Mouse (Mus musculus) limb, embryonic 13.5 days (tissue): Measurements from ENCODE around the gene Dio1. TPM values are rescaled to one million over a fixed set of nuclear protein-coding genes. Genes with fewer than 3 reads are reported as not detected.

ENCODE experiments used
- ATAC-seq: fragments of 200-750 bp; cut with Nextera tagmentation; 2 replicates; pipeline ENCODE4 v1.8.0; 2017; ENCODE audit warnings: low read depth, moderate number of reproducible peaks, moderate TSS enrichment; ENCODE audit not compliant: low FRiP score
- H3K27ac ChIP-seq: fragments of 300-500 bp; sonication (generic); 2 replicates; pipeline ENCODE4 v1.5.1; 2015; ENCODE audit warnings: inconsistent platforms, mild to moderate bottlenecking, moderate library complexity
- H3K27me3 ChIP-seq: fragments of 300-500 bp; sonication (generic); 2 replicates; pipeline ENCODE4 v1.6.1; 2015; ENCODE audit warnings: mild to moderate bottlenecking, inconsistent platforms
- H3K36me3 ChIP-seq: fragments of 300-500 bp; sonication (generic); 2 replicates; pipeline ENCODE4 v1.6.1; 2015; ENCODE audit warnings: inconsistent platforms, mild to moderate bottlenecking, moderate library complexity
- H3K4me1 ChIP-seq: fragments of 300-500 bp; sonication (generic); 2 replicates; pipeline ENCODE4 v1.6.1; 2015; ENCODE audit warnings: inconsistent platforms
- H3K4me2 ChIP-seq: fragments of 300-500 bp; sonication (generic); replicated peaks from 2 replicates; pipeline ENCODE4 v1.6.1; 2015; ENCODE audit warnings: inconsistent platforms, mild to moderate bottlenecking, moderate library complexity
- H3K4me3 ChIP-seq: fragments of 300-500 bp; sonication (generic); 2 replicates; pipeline ENCODE4 v1.5.1; 2015; ENCODE audit warnings: moderate library complexity, mild to moderate bottlenecking, inconsistent platforms
- H3K9ac ChIP-seq: fragments of 300-500 bp; sonication (generic); 2 replicates; pipeline ENCODE4 v1.6.1; 2015; ENCODE audit warnings: mild to moderate bottlenecking, inconsistent platforms
- H3K9me3 ChIP-seq: fragments of 300-500 bp; sonication (generic); 2 replicates; pipeline ENCODE4 v1.6.1; 2016; ENCODE audit warnings: inconsistent platforms
- WGBS: fragments of 180-500 bp; shearing (Covaris S2); methylation state at CpG from one replicate; pipeline ENCODE4 v1.1.7; 2015; 5-methylcytosine and 5-hydroxymethylcytosine counted together
- polyA plus RNA-seq: library from polyadenylated mRNA; unstranded; fragments of >200 nt; fragmentation: Nextera tagmentation; extraction: Ambion mirVana; gene quantifications from 2 replicates; pipeline ENCODE4 v1.2.1, GENCODE M21; 2015

Dio1 gene
- polyA plus RNA-seq, 1 experiment from 2014 or later: not detected

GRCm38 (mm10) chr4:107260001-107260400, 47.0 kb downstream of the Dio1 start:
- no peak overlapping the region for H3K27ac ChIP-seq
- 43% methylated on average over 4 of the region's 4 CpGs for WGBS
- H3K4me3 ChIP-seq: no peak overlapping the region
- H3K27me3 ChIP-seq: no peaks in the 10 kb centered on the region
- no peak overlapping the region for H3K9ac ChIP-seq
- no peak for ATAC-seq
- H3K4me2 ChIP-seq: no peak overlapping the region
- peaks cover 3% of the 10 kb centered on the region for H3K9me3 ChIP-seq
- H3K36me3 ChIP-seq: peaks cover 8% of the 10 kb centered on the region
- no peaks in the 10 kb centered on the region for H3K4me1 ChIP-seq

DNA sequence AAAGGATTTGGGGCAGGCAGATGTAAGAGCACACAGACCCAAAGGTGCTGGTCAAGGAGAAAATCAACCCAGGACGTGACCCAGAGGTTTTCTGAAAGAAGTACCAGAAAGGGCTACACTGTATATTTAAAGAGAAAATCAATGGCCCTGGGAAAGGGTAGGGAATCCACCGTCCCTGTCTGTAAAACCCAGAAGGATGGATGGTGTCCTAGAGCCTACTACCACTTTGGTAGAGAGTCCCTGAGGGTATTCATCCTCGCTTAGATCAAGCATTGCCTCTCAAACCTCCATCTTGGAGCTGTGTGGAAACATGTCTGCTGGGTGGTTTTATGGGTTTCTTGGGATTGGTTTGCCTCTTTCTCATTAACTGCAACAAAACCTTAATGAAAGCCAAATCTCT, 52.6 kb downstream of the Dio1 start:
- peak overlapping the region; percentile 67 for H3K4me2 ChIP-seq
- H3K27me3 ChIP-seq: no peaks in the 10 kb centered on the region
- peaks cover 29% of the 10 kb centered on the region for H3K4me1 ChIP-seq
- ATAC-seq: no peak
- WGBS: 13% methylated on average over 3 of the region's 3 CpGs
- H3K9ac ChIP-seq: peak overlapping the region; percentile 85
- H3K9me3 ChIP-seq: no peaks in the 10 kb centered on the region
- H3K4me3 ChIP-seq: peak overlapping the region; percentile 85
- peak overlapping the region; percentile 80 for H3K27ac ChIP-seq
- no peaks in the 10 kb centered on the region for H3K36me3 ChIP-seq

- H3K4me1 ChIP-seq: peaks cover 37% of the 10 kb centered on the region
- no peaks in the 10 kb centered on the region for H3K27me3 ChIP-seq
- no peaks in the 10 kb centered on the region for H3K36me3 ChIP-seq
- peak; percentile 97 for ATAC-seq
- under 1% methylated on average over 87 of the region's 101 CpGs for WGBS
- H3K4me2 ChIP-seq: peak within 1 kb of the TSS; percentile 80
- H3K9me3 ChIP-seq: no peaks in the 10 kb centered on the region
- peak within 1 kb of the TSS; percentile 85 for H3K4me3 ChIP-seq
- peak within 1 kb of the TSS; percentile 85 for H3K9ac ChIP-seq
- peak within 1 kb of the TSS; percentile 80 for H3K27ac ChIP-seq
Observed at GRCm38 (mm10) chr4:107253125-107254091, 53.6 kb downstream of the Dio1 start, which contains the start of the genes Lrrc42 and Hspb11. Lrrc42 (minus strand) TSS chr4:107253532. Hspb11 (plus strand) TSS chr4:107253593.

- Histone ChIP-seq H3K4me3 (peak overlapping the region; percentile 85), H3K27ac (peak overlapping the region; percentile 48; the same call in 1 of the 2 replicates), H3K4me1 (peaks cover 45% of the 10 kb centered on the region), H3K27me3 (no peaks in the 10 kb centered on the region), H3K9me3 (no peaks in the 10 kb centered on the region), H3K4me2 (peak overlapping the region; percentile 80), H3K36me3 (no peaks in the 10 kb centered on the region), H3K9ac (peak overlapping the region; percentile 84)
- WGBS: under 1% methylated on average over 11 of the region's 11 CpGs
- ATAC-seq: no peak
Observed at GRCm38 (mm10) chr4:107252522-107252921, 54.4 kb downstream of the Dio1 start.

DNA sequence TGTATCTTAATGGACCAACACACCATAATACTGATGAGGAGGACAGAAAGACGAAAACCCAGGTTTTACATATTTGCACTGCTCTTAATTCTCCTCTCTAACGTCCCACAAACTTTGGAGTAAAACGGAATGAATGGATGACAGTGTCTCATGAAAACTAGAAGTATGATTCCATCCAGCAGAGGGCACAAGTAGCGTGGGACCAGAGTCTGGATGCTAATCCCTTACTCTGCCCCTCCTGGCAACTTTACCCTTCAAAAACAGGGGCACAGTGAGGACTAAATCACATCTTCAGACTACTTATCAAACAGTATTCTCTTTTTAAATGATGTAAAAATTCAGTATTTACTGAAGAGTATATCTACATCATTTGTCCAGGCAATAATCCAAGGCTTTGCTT, 56.5 kb downstream of the Dio1 start:
- H3K27me3 ChIP-seq: no peaks in the 10 kb centered on the region
- no peak for ATAC-seq
- no peaks in the 10 kb centered on the region for H3K9me3 ChIP-seq
- H3K4me1 ChIP-seq: peaks cover 60% of the 10 kb centered on the region
- no peak overlapping the region for H3K4me3 ChIP-seq
- 25% methylated on average over 4 of the region's 4 CpGs for WGBS
- H3K4me2 ChIP-seq: no peak overlapping the region
- H3K27ac ChIP-seq: no peak overlapping the region
- H3K36me3 ChIP-seq: peaks cover 9% of the 10 kb centered on the region; the same call in 1 of the 2 replicates
- no peak overlapping the region for H3K9ac ChIP-seq

- Histone ChIP-seq H3K4me1 (peaks cover 62% of the 10 kb centered on the region), H3K9me3 (no peaks in the 10 kb centered on the region), H3K4me2 (no peak overlapping the region; the same call in 1 of the 2 replicates), H3K27me3 (no peaks in the 10 kb centered on the region), H3K9ac (no peak overlapping the region), H3K36me3 (peaks cover 15% of the 10 kb centered on the region), H3K4me3 (no peak overlapping the region), H3K27ac (no peak overlapping the region)
- 51% methylated on average over 2 of the region's 2 CpGs for WGBS
- no peak for ATAC-seq
Observed at GRCm38 (mm10) chr4:107249471-107249870, 57.5 kb downstream of the Dio1 start.

- Histone ChIP-seq H3K27me3 (no peaks in the 10 kb centered on the region), H3K9me3 (no peaks in the 10 kb centered on the region), H3K27ac (no peak overlapping the region), H3K4me1 (peaks cover 60% of the 10 kb centered on the region), H3K36me3 (peaks cover 28% of the 10 kb centered on the region), H3K4me2 (no peak overlapping the region), H3K4me3 (no peak overlapping the region), H3K9ac (no peak overlapping the region)
- 89% methylated on average over 3 of the region's 3 CpGs for WGBS
- no peak for ATAC-seq
Observed at GRCm38 (mm10) chr4:107248061-107248460, 58.9 kb downstream of the Dio1 start.

- Histone ChIP-seq H3K36me3 (peaks cover 36% of the 10 kb centered on the region), H3K9ac (no peak overlapping the region; the same call in 1 of the 2 replicates), H3K27me3 (no peaks in the 10 kb centered on the region), H3K4me3 (no peak overlapping the region), H3K27ac (no peak overlapping the region), H3K4me2 (no peak overlapping the region), H3K9me3 (no peaks in the 10 kb centered on the region), H3K4me1 (peaks cover 56% of the 10 kb centered on the region)
- WGBS: 80% methylated on average over 9 of the region's 9 CpGs
- ATAC-seq: no peak
Observed at GRCm38 (mm10) chr4:107247110-107247509, 59.9 kb downstream of the Dio1 start.

DNA sequence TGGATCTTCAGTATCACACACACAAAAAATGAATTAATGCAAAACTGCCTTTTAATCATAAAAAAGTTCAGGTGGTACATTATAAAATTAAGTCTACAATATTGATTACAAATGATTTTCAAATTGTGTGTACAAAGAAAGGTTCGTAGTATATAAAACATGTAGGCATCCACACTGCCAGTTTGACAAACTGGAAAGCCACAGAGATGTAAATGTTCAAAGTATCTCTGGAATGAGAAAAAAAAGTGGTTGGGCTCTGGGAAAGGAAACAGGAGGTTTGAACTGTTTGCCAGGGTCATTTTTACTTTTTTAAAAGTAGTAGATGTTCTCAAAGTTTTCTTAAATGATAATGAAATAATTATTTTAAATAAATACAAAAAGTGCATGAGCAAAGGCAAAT, 60.9 kb downstream of the Dio1 start:
- H3K9me3 ChIP-seq: no peaks in the 10 kb centered on the region
- H3K36me3 ChIP-seq: peaks cover 47% of the 10 kb centered on the region
- no peak overlapping the region for H3K27ac ChIP-seq
- no peaks in the 10 kb centered on the region for H3K27me3 ChIP-seq
- no peak for ATAC-seq
- H3K4me2 ChIP-seq: no peak overlapping the region
- no peak overlapping the region for H3K4me3 ChIP-seq
- no peak overlapping the region for H3K9ac ChIP-seq
- 82% methylated on average over 1 of the region's 1 CpGs for WGBS
- H3K4me1 ChIP-seq: peaks cover 46% of the 10 kb centered on the region

GRCm38 (mm10) chr4:107245368-107245767, 61.6 kb downstream of the Dio1 start:
- WGBS: 22% methylated on average over 2 of the region's 2 CpGs
- Histone ChIP-seq H3K9me3 (no peaks in the 10 kb centered on the region), H3K4me2 (no peak overlapping the region), H3K36me3 (peaks cover 53% of the 10 kb centered on the region), H3K27ac (no peak overlapping the region), H3K4me1 (peaks cover 42% of the 10 kb centered on the region), H3K4me3 (no peak overlapping the region), H3K27me3 (no peaks in the 10 kb centered on the region), H3K9ac (no peak overlapping the region)
- ATAC-seq: no peak

- Histone ChIP-seq H3K27ac (no peak overlapping the region), H3K4me3 (no peak overlapping the region), H3K36me3 (peaks cover 71% of the 10 kb centered on the region), H3K9me3 (no peaks in the 10 kb centered on the region), H3K9ac (no peak overlapping the region), H3K4me2 (no peak overlapping the region), H3K27me3 (no peaks in the 10 kb centered on the region), H3K4me1 (peaks cover 27% of the 10 kb centered on the region)
- 72% methylated on average over 6 of the region's 6 CpGs for WGBS
- ATAC-seq: no peak
Observed at GRCm38 (mm10) chr4:107243365-107244333, 63.3 kb downstream of the Dio1 start.
